Mouse (Mus musculus) ES-E14 (cell line): ENCODE data around the gene Tenm2.

Source experiments
- CHD2 ChIP-seq: IDR thresholded peaks from 2 replicates; pipeline ENCODE4 v1.6.1; 2014; ENCODE audit warnings: mild to moderate bottlenecking, low read depth, low read length, inconsistent platforms
- HCFC1 ChIP-seq: IDR thresholded peaks from 2 replicates; pipeline ENCODE4 v1.6.1; 2012; ENCODE audit warnings: low read length, inconsistent platforms, borderline replicate concordance; ENCODE audit not compliant: insufficient read depth
- MAFK ChIP-seq: IDR thresholded peaks from 2 replicates; pipeline ENCODE4 v1.6.1; 2014; ENCODE audit warnings: mild to moderate bottlenecking, low read depth, low read length, inconsistent platforms; ENCODE audit not compliant: insufficient read depth
- ZC3H11A ChIP-seq: IDR thresholded peaks from 2 replicates; pipeline ENCODE4 v1.6.1; 2012; ENCODE audit warnings: low read depth, mild to moderate bottlenecking, inconsistent platforms, low read length, borderline replicate concordance
- ZNF384 ChIP-seq: IDR thresholded peaks from 2 replicates; pipeline ENCODE4 v1.6.1; 2012; ENCODE audit warnings: low read depth, low read length, inconsistent platforms

DNA sequence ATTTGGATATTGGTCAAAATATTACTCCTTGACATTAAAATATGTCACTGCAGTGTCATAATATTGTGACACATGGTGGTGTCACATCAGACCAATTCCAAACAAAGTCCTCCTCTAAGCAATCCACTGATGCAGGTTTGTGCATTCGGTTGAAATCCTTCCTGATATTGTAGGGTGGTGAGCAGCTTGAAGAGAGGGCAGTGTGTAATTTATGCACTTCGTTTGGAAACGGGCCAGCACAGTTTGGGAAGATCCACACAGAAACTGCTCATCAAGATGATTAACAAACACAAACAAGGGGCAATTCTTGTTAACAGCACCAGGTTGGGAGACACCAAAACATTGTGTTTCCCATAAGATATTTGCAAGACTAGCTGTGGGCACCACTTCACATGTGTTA is 508.0 kb downstream of the Tenm2 start:
- TF ChIP-seq CHD2 (no peak), HCFC1 (no peak), ZC3H11A (no peak), ZNF384 (no peak), MAFK (no peak)
